Comparison of ENCODE assay signal across 9 mouse cellular contexts in genomic region chr15:102998608-102999182, GRCm38 (mm10). TPM values are rescaled to one million over a fixed set of nuclear protein-coding genes. Genes with fewer than 3 reads are reported as not detected.
DNase-seq lines count a peak whose midpoint lies in the region; ATAC-seq and TF ChIP-seq lines count a peak whose summit lies in the region.
"Had no signal": no experiment of that assay in that cellular context is flagged by ENCODE, and none has a peak within 500 bp of the region (broad histone marks: within the 10 kb centered on the region; RNA-seq: fewer than 3 reads in every experiment).

No protein-coding gene starts in this region.

- peak; percentile 37 to 63 for TF ChIP-seq POLR2A in MEL (IDR thresholded peaks at IDR 0.05; ENCODE audit: control insufficient read depth in 1 of 2, insufficient read depth in 1 of 2, low read depth in 1 of 2, low read length in 2 of 2, poor library complexity in 1 of 2)

- no peak for DNase-seq in heart, adult 9 months (ENCODE audit: low spot score in 2 of 2)
- peak; percentile 97 for DNase-seq in MEL (ENCODE audit: low read depth, low spot score)
- no peak for DNase-seq in gastrocnemius, postnatal 36 days
- no peak for DNase-seq in embryo, embryonic 10.5 days (ENCODE audit: low spot score)
- no peak for DNase-seq in kidney, postnatal 14 days

- no peaks in the 10 kb centered on the region for H3K9me3 ChIP-seq in heart, embryonic 14.5 days (ENCODE audit: control insufficient read depth, low read length)
- no peaks in the 10 kb centered on the region for H3K9me3 ChIP-seq in MEL (replicated peaks; ENCODE audit: insufficient read depth, low read length)
- no peaks in the 10 kb centered on the region for H3K9me3 ChIP-seq in hindbrain, embryonic 12.5 days (replicated peaks)
- no peaks in the 10 kb centered on the region for H3K9me3 ChIP-seq in midbrain, embryonic 13.5 days

- no peak overlapping the region for H3K27ac ChIP-seq in heart, embryonic 14.5 days (replicated peaks in 1 of 2; ENCODE audit: control insufficient read depth in 1 of 2, insufficient read depth in 1 of 2, low read depth in 2 of 2, low read length in 2 of 2)
- peak overlapping the region; percentile 99 for H3K27ac ChIP-seq in MEL (ENCODE audit: control insufficient read depth, low read depth, low read length)
- no peak overlapping the region for H3K27ac ChIP-seq in hindbrain, embryonic 12.5 days
- H3K27ac ChIP-seq in midbrain, embryonic 13.5 days: no peak overlapping the region

- TF ChIP-seq RAD21 in MEL (IDR thresholded peaks at IDR 0.05; ENCODE audit: low read depth, low read length): no peak

- no peak for ATAC-seq in heart, embryonic 14.5 days (ENCODE audit: insufficient number of reproducible peaks, insufficient read depth, low FRiP score, low read depth)
- no peak for ATAC-seq in hindbrain, embryonic 12.5 days (ENCODE audit: low FRiP score)
- no peak for ATAC-seq in midbrain, embryonic 13.5 days

- under 1% methylated on average over 19 of the region's 19 CpGs for WGBS in heart, embryonic 14.5 days
- 1% methylated on average over 19 of the region's 19 CpGs for WGBS in hindbrain, embryonic 12.5 days
- WGBS in midbrain, embryonic 13.5 days: 1% methylated on average over 19 of the region's 19 CpGs

- peaks cover 99% of the 10 kb centered on the region for H3K27me3 ChIP-seq in heart, embryonic 14.5 days (ENCODE audit: control insufficient read depth, insufficient read depth, low read length)
- no peaks in the 10 kb centered on the region for H3K27me3 ChIP-seq in MEL (ENCODE audit: control insufficient read depth in 1 of 2, insufficient read depth in 2 of 2, low read length in 2 of 2)
- peaks cover 97% of the 10 kb centered on the region for H3K27me3 ChIP-seq in hindbrain, embryonic 12.5 days
- peaks cover 100% of the 10 kb centered on the region for H3K27me3 ChIP-seq in midbrain, embryonic 13.5 days
- H3K27me3 ChIP-seq: Patski had no signal

- H3K4me1 ChIP-seq in heart, embryonic 14.5 days (ENCODE audit: control insufficient read depth in 2 of 2, insufficient read depth in 2 of 2, low read length in 2 of 2): peaks cover 21 to 26% of the 10 kb centered on the region in 2 experiments
- peaks cover 15 to 34% of the 10 kb centered on the region in 2 experiments for H3K4me1 ChIP-seq in MEL (ENCODE audit: control insufficient read depth in 1 of 2, insufficient read depth in 2 of 2, low read length in 2 of 2)
- peaks cover 7% of the 10 kb centered on the region for H3K4me1 ChIP-seq in hindbrain, embryonic 12.5 days
- peaks cover 7% of the 10 kb centered on the region for H3K4me1 ChIP-seq in midbrain, embryonic 13.5 days (replicated peaks)

- peak overlapping the region; percentile 92 for H3K4me2 ChIP-seq in heart, embryonic 14.5 days (ENCODE audit: low read length)
- H3K4me2 ChIP-seq in hindbrain, embryonic 12.5 days (replicated peaks): peak overlapping the region; percentile 49
- H3K4me2 ChIP-seq in midbrain, embryonic 13.5 days (replicated peaks): peak overlapping the region; percentile 48

- H3K9ac ChIP-seq in heart, embryonic 14.5 days (ENCODE audit: low read length): peak overlapping the region; percentile 67; the same call in 1 of the 2 replicates
- peak overlapping the region; percentile 98 for H3K9ac ChIP-seq in MEL (ENCODE audit: control insufficient read depth, low read depth, low read length, poor library complexity, severe bottlenecking)
- H3K9ac ChIP-seq in hindbrain, embryonic 12.5 days: no peak overlapping the region
- no peak overlapping the region for H3K9ac ChIP-seq in midbrain, embryonic 13.5 days (replicated peaks)

- H3K36me3 ChIP-seq in heart, embryonic 14.5 days (ENCODE audit: control insufficient read depth, insufficient read depth, low read length): no peaks in the 10 kb centered on the region
- peaks cover 0 to 31% of the 10 kb centered on the region in 2 experiments; a peak in 2 of 4 replicates for H3K36me3 ChIP-seq in MEL (ENCODE audit: control insufficient read depth in 1 of 2, insufficient read depth in 2 of 2, low read length in 2 of 2)
- no peaks in the 10 kb centered on the region for H3K36me3 ChIP-seq in hindbrain, embryonic 12.5 days
- no peaks in the 10 kb centered on the region for H3K36me3 ChIP-seq in midbrain, embryonic 13.5 days

- no peak for TF ChIP-seq CTCF in MEL (IDR thresholded peaks at IDR 0.05 in 2 of 3, conservative IDR thresholded peaks at IDR 0.05 in 1 of 3; ENCODE audit: control insufficient read depth in 1 of 3, insufficient read depth in 1 of 3, low read depth in 2 of 3, low read length in 3 of 3, poor library complexity in 1 of 3, severe bottlenecking in 1 of 3)

- H3K4me3 ChIP-seq in heart, embryonic 14.5 days (ENCODE audit: control insufficient read depth in 1 of 2, insufficient read depth in 1 of 2, low read depth in 1 of 2, low read length in 2 of 2): peak overlapping the region; percentile 47 to 50
- peak overlapping the region; percentile 68 for H3K4me3 ChIP-seq in MEL (ENCODE audit: control insufficient read depth in 1 of 2, insufficient read depth in 1 of 2, low read depth in 2 of 2, low read length in 2 of 2)
- H3K4me3 ChIP-seq in hindbrain, embryonic 12.5 days: peak overlapping the region; percentile 29; the same call in 1 of the 2 replicates
- peak overlapping the region; percentile 30 for H3K4me3 ChIP-seq in midbrain, embryonic 13.5 days (replicated peaks)

- peaks cover 24% of the 10 kb centered on the region for H3K79me2 ChIP-seq in MEL (ENCODE audit: control insufficient read depth, insufficient read depth, low read length, poor library complexity)

- TF ChIP-seq EP300 in MEL (IDR thresholded peaks at IDR 0.05; ENCODE audit: low read depth in 1 of 2, low read length in 2 of 2): peak; percentile 74 to 86

- intact Hi-C loops in gastrocnemius, postnatal 36 days (cut with DNase I): no loop called here

TF ChIP-seq in MEL, 35 proteins besides CTCF, POLR2A, EP300 and RAD21 (continues in another document):
- TF ChIP-seq MYB (IDR thresholded peaks at IDR 0.05; ENCODE audit: low read depth, low read length) (peak; percentile 85), MEF2A (IDR thresholded peaks at IDR 0.05; ENCODE audit: extremely low read depth, insufficient replicate concordance, low read depth, low read length, poor library complexity, severe bottlenecking) (peak; percentile 76; the same call in 1 of the 2 replicates), KAT2A (conservative IDR thresholded peaks at IDR 0.05; ENCODE audit: low read depth, low read length) (peak; percentile 48; the same call in 1 of the 2 replicates), SIN3A (IDR thresholded peaks at IDR 0.05; ENCODE audit: low read length) (peak; percentile 89), ZKSCAN1 (IDR thresholded peaks at IDR 0.05; ENCODE audit: low read depth, low read length) (0 out of 2 replicates have a peak, but pooled peaks have one; percentile 43), TAL1 (IDR thresholded peaks at IDR 0.05; ENCODE audit: low read length) (peak; percentile 24; the same call in 1 of the 2 replicates), POLR2AphosphoS5 (IDR thresholded peaks at IDR 0.05; ENCODE audit: borderline replicate concordance, low read depth, low read length) (no peak)

RNA-seq across cellular contexts. Expression of gene Hoxc6, which starts 0.6 kb away (rescaled TPM):
- polyA plus RNA-seq in heart, embryonic 14.5 days (2014; fragmentation: Nextera tagmentation; extraction: Ambion mirVana): 0.15 and 0.22 TPM in 2 replicates
- total RNA-seq in MEL (2012; rRNA removed): 1.7 and 2.3 TPM in 2 replicates
- 1 to 10 TPM in 1 of 2 experiments, not detected in 1; 9.4 TPM for polyA plus RNA-seq in MEL (2012; ENCODE audit: insufficient read depth in 1 of 2, insufficient read length in 2 of 2, low read depth in 1 of 2, low replicate concordance in 2 of 2, missing spikeins in 1 of 2)
- 2.1 and 2.3 TPM in 2 replicates for polyA plus RNA-seq in hindbrain, embryonic 12.5 days (2016; fragmentation: Nextera tagmentation; extraction: Ambion mirVana)
- not detected in 2 replicates for polyA plus RNA-seq in midbrain, embryonic 13.5 days (2015; fragmentation: Nextera tagmentation; extraction: Ambion mirVana)
- 1 to 10 TPM; 6.8 to 7.0 TPM for total RNA-seq in gastrocnemius, postnatal 36 days (2021)

RNA-seq across cellular contexts. Expression of gene Hoxc8, which starts 8.3 kb away (rescaled TPM):
- polyA plus RNA-seq in heart, embryonic 14.5 days (2014; fragmentation: Nextera tagmentation; extraction: Ambion mirVana): not detected in 2 replicates
- total RNA-seq in MEL (2012; rRNA removed): 0.26 and 0.31 TPM in 2 replicates
- 1 to 10 TPM in 1 of 2 experiments, not detected in 1; 1.7 TPM for polyA plus RNA-seq in MEL (2012; ENCODE audit: insufficient read depth in 1 of 2, insufficient read length in 2 of 2, low read depth in 1 of 2, low replicate concordance in 2 of 2, missing spikeins in 1 of 2)
- not detected in 2 replicates for polyA plus RNA-seq in hindbrain, embryonic 12.5 days (2016; fragmentation: Nextera tagmentation; extraction: Ambion mirVana)
- polyA plus RNA-seq in midbrain, embryonic 13.5 days (2015; fragmentation: Nextera tagmentation; extraction: Ambion mirVana): not detected in 2 replicates
- 1 to 10 TPM; 1.5 to 2.0 TPM for total RNA-seq in gastrocnemius, postnatal 36 days (2021)

RNA-seq across cellular contexts. Expression of gene Hoxc4, which starts 20.0 kb away (rescaled TPM):
- polyA plus RNA-seq in heart, embryonic 14.5 days (2014; fragmentation: Nextera tagmentation; extraction: Ambion mirVana): 0.30 TPM in 1 of 2 replicates, not detected in the other
- total RNA-seq in MEL (2012; rRNA removed): 2.5 and 2.6 TPM in 2 replicates
- 1 to 10 TPM in 1 of 2 experiments, not detected in 1; 9.4 TPM for polyA plus RNA-seq in MEL (2012; ENCODE audit: insufficient read depth in 1 of 2, insufficient read length in 2 of 2, low read depth in 1 of 2, low replicate concordance in 2 of 2, missing spikeins in 1 of 2)
- 34.5 and 59.6 TPM in 2 replicates for polyA plus RNA-seq in hindbrain, embryonic 12.5 days (2016; fragmentation: Nextera tagmentation; extraction: Ambion mirVana)
- 0.10 and 0.11 TPM in 2 replicates for polyA plus RNA-seq in midbrain, embryonic 13.5 days (2015; fragmentation: Nextera tagmentation; extraction: Ambion mirVana)
- total RNA-seq in gastrocnemius, postnatal 36 days (2021): 1 to 10 TPM; 4.1 to 4.2 TPM

RNA-seq across cellular contexts. Expression of gene Hoxc9, which starts 22.5 kb away (rescaled TPM):
- not detected in 2 replicates for polyA plus RNA-seq in heart, embryonic 14.5 days (2014; fragmentation: Nextera tagmentation; extraction: Ambion mirVana)
- 3.2 and 4.1 TPM in 2 replicates for total RNA-seq in MEL (2012; rRNA removed)
- polyA plus RNA-seq in MEL (2012; ENCODE audit: insufficient read depth in 1 of 2, insufficient read length in 2 of 2, low read depth in 1 of 2, low replicate concordance in 2 of 2, missing spikeins in 1 of 2): 100 to 1,000 TPM in 1 of 2 experiments, 1 to 10 TPM in 1; 9.5 to 400 TPM
- polyA plus RNA-seq in hindbrain, embryonic 12.5 days (2016; fragmentation: Nextera tagmentation; extraction: Ambion mirVana): not detected in 2 replicates
- not detected in 2 replicates for polyA plus RNA-seq in midbrain, embryonic 13.5 days (2015; fragmentation: Nextera tagmentation; extraction: Ambion mirVana)
- total RNA-seq in gastrocnemius, postnatal 36 days (2021): 1 to 10 TPM; 5.0 to 5.5 TPM

RNA-seq across cellular contexts. Expression of gene Hoxc5, which starts 31.5 kb away (rescaled TPM):
- polyA plus RNA-seq in heart, embryonic 14.5 days (2014; fragmentation: Nextera tagmentation; extraction: Ambion mirVana): 0.07 TPM in 1 of 2 replicates, not detected in the other
- 0.46 and 0.56 TPM in 2 replicates for total RNA-seq in MEL (2012; rRNA removed)
- 1 to 10 TPM in 1 of 2 experiments, not detected in 1; 3.0 TPM for polyA plus RNA-seq in MEL (2012; ENCODE audit: insufficient read depth in 1 of 2, insufficient read length in 2 of 2, low read depth in 1 of 2, low replicate concordance in 2 of 2, missing spikeins in 1 of 2)
- polyA plus RNA-seq in hindbrain, embryonic 12.5 days (2016; fragmentation: Nextera tagmentation; extraction: Ambion mirVana): 20.2 and 37.0 TPM in 2 replicates
- polyA plus RNA-seq in midbrain, embryonic 13.5 days (2015; fragmentation: Nextera tagmentation; extraction: Ambion mirVana): 0.09 TPM in 1 of 2 replicates, not detected in the other
- 1 to 10 TPM; 1.9 to 2.3 TPM for total RNA-seq in gastrocnemius, postnatal 36 days (2021)

Comparison
In these comparisons a context has a peak if more than half of its experiments do, and no peak if none do; other contexts are left out.
1. H3K9ac ChIP-seq: peak in heart, embryonic 14.5 days (single experiment) and MEL (single experiment); none in hindbrain, embryonic 12.5 days (single experiment) and midbrain, embryonic 13.5 days (single experiment).
2. Peak in every context shown above with its lines, with median percentiles within 50 percentile points of each other: H3K4me2 ChIP-seq and H3K4me3 ChIP-seq.